Mouse (Mus musculus): ENCODE measurements around the gene Ppy. TPM values are rescaled to one million over a fixed set of nuclear protein-coding genes. Genes with fewer than 3 reads are reported as not detected.

Ppy gene
- polyA plus RNA-seq, 1 experiment: not detected

GRCm38 (mm10) chr11:102053183-102053582 lies 47.9 kb downstream of the Ppy start:
- H3K4me1 ChIP-seq (ENCODE audit: control insufficient read depth, insufficient read depth, low read length): peaks cover 7% of the 10 kb centered on the region
- no peak overlapping the region for H3K27ac ChIP-seq (ENCODE audit: insufficient read depth, low read length)
- DNase-seq: no peak
- TF ChIP-seq CTCF (IDR thresholded peaks at IDR 0.05; ENCODE audit: borderline replicate concordance, insufficient read depth, low read depth, low read length): no peak
- TF ChIP-seq POLR2A (IDR thresholded peaks at IDR 0.05; ENCODE audit: borderline replicate concordance, insufficient read depth, low read length): no peak
- WGBS: 38% methylated on average over 7 of the region's 7 CpGs
- H3K27me3 ChIP-seq (ENCODE audit: control insufficient read depth, insufficient read depth, low read length): no peaks in the 10 kb centered on the region
- H3K4me3 ChIP-seq (replicated peaks; ENCODE audit: insufficient read depth, low read depth, low read length): no peak overlapping the region

- DNase-seq: no peak
- no peak overlapping the region for H3K27ac ChIP-seq (ENCODE audit: insufficient read depth, low read length)
- WGBS: 76% methylated on average over 12 of the region's 12 CpGs
- no peaks in the 10 kb centered on the region for H3K27me3 ChIP-seq (ENCODE audit: control insufficient read depth, insufficient read depth, low read length)
- TF ChIP-seq POLR2A (IDR thresholded peaks at IDR 0.05; ENCODE audit: borderline replicate concordance, insufficient read depth, low read length): no peak
- H3K4me3 ChIP-seq (replicated peaks; ENCODE audit: insufficient read depth, low read depth, low read length): no peak overlapping the region
- H3K4me1 ChIP-seq (ENCODE audit: control insufficient read depth, insufficient read depth, low read length): peaks cover 7% of the 10 kb centered on the region
Observed at GRCm38 (mm10) chr11:102052697-102053096, 48.4 kb downstream of the Ppy start.

GRCm38 (mm10) chr11:102051954-102052353 lies 49.2 kb downstream of the Ppy start:
- H3K4me3 ChIP-seq (replicated peaks; ENCODE audit: insufficient read depth, low read depth, low read length): no peak overlapping the region
- DNase-seq: no peak
- TF ChIP-seq CTCF (IDR thresholded peaks at IDR 0.05; ENCODE audit: borderline replicate concordance, insufficient read depth, low read depth, low read length) (no peak), POLR2A (IDR thresholded peaks at IDR 0.05; ENCODE audit: borderline replicate concordance, insufficient read depth, low read length) (no peak)
- peaks cover 7% of the 10 kb centered on the region for H3K4me1 ChIP-seq (ENCODE audit: control insufficient read depth, insufficient read depth, low read length)
- H3K27me3 ChIP-seq (ENCODE audit: control insufficient read depth, insufficient read depth, low read length): no peaks in the 10 kb centered on the region
- no peak overlapping the region for H3K27ac ChIP-seq (ENCODE audit: insufficient read depth, low read length)
- WGBS: 74% methylated on average over 4 of the region's 4 CpGs

- H3K4me1 ChIP-seq (ENCODE audit: control insufficient read depth, insufficient read depth, low read length): peaks cover 7% of the 10 kb centered on the region
- no peaks in the 10 kb centered on the region for H3K27me3 ChIP-seq (ENCODE audit: control insufficient read depth, insufficient read depth, low read length)
- DNase-seq: no peak
- H3K27ac ChIP-seq (ENCODE audit: insufficient read depth, low read length): no peak overlapping the region
- TF ChIP-seq CTCF (IDR thresholded peaks at IDR 0.05; ENCODE audit: borderline replicate concordance, insufficient read depth, low read depth, low read length) (no peak), POLR2A (IDR thresholded peaks at IDR 0.05; ENCODE audit: borderline replicate concordance, insufficient read depth, low read length) (no peak)
- H3K4me3 ChIP-seq (replicated peaks; ENCODE audit: insufficient read depth, low read depth, low read length): no peak overlapping the region
- WGBS: 73% methylated on average over 4 of the region's 4 CpGs
Observed at GRCm38 (mm10) chr11:102051541-102051940, 49.6 kb downstream of the Ppy start.

Other genes starting within 250 kb of the Ppy start
- 1.5 and 1.8 TPM in 2 replicates for gene Meox1, start 206.9 kb downstream of the Ppy start, polyA plus RNA-seq (2012; rRNA removed)
- gene Sost, start 134.3 kb downstream of the Ppy start, polyA plus RNA-seq (2012; rRNA removed): 1.4 and 1.7 TPM in 2 replicates
- not detected in 2 replicates for gene Cfap97d1, start 117.0 kb downstream of the Ppy start, polyA plus RNA-seq (2012; rRNA removed)
- gene Dusp3, start 114.3 kb downstream of the Ppy start, polyA plus RNA-seq (2012; rRNA removed): 86.0 and 98.5 TPM in 2 replicates
- 158 and 185 TPM in 2 replicates for gene Mpp3, start 72.9 kb downstream of the Ppy start, polyA plus RNA-seq (2012; rRNA removed)
- 0.38 and 0.63 TPM in 2 replicates for gene Cd300lg, start 59.8 kb downstream of the Ppy start, polyA plus RNA-seq (2012; rRNA removed)
- 50.3 and 55.3 TPM in 2 replicates for gene Mpp2, start 12.8 kb downstream of the Ppy start, polyA plus RNA-seq (2012; rRNA removed)
- 7.1 and 7.4 TPM in 2 replicates for gene Pyy, start 6.5 kb upstream of the Ppy start, polyA plus RNA-seq (2012; rRNA removed)
- not detected in 2 replicates for gene Nags, start 44.2 kb upstream of the Ppy start, polyA plus RNA-seq (2012; rRNA removed)
- 33.2 and 34.0 TPM in 2 replicates for gene Tmem101, start 55.1 kb upstream of the Ppy start, polyA plus RNA-seq (2012; rRNA removed)
- 35.2 and 40.2 TPM in 2 replicates for gene Lsm12, start 84.0 kb upstream of the Ppy start, polyA plus RNA-seq (2012; rRNA removed)
- 115 and 120 TPM in 2 replicates for gene G6pc3, start 88.3 kb upstream of the Ppy start, polyA plus RNA-seq (2012; rRNA removed)
- gene Hdac5, start 128.8 kb upstream of the Ppy start, polyA plus RNA-seq (2012; rRNA removed): 188 and 194 TPM in 2 replicates
- gene BC030867, start 147.6 kb upstream of the Ppy start, polyA plus RNA-seq (2012; rRNA removed): 1.3 and 2.2 TPM in 2 replicates
- gene Asb16, start 167.4 kb upstream of the Ppy start, polyA plus RNA-seq (2012; rRNA removed): 3.1 and 4.0 TPM in 2 replicates
- 82.7 and 85.3 TPM in 2 replicates for gene Tmub2, start 183.6 kb upstream of the Ppy start, polyA plus RNA-seq (2012; rRNA removed)
- 93.3 and 101 TPM in 2 replicates for gene Atxn7l3, start 195.3 kb upstream of the Ppy start, polyA plus RNA-seq (2012; rRNA removed)
- 94.6 and 95.8 TPM in 2 replicates for gene Ubtf, start 218.4 kb upstream of the Ppy start, polyA plus RNA-seq (2012; rRNA removed)